Mouse (Mus musculus): ENCODE data around the gene Phtf2. TPM values are rescaled to one million over a fixed set of nuclear protein-coding genes. Genes with fewer than 3 reads are reported as not detected.

The Phtf2 gene
- total RNA-seq, 1 experiment from 2014 or later: 52.6 TPM

DNA sequence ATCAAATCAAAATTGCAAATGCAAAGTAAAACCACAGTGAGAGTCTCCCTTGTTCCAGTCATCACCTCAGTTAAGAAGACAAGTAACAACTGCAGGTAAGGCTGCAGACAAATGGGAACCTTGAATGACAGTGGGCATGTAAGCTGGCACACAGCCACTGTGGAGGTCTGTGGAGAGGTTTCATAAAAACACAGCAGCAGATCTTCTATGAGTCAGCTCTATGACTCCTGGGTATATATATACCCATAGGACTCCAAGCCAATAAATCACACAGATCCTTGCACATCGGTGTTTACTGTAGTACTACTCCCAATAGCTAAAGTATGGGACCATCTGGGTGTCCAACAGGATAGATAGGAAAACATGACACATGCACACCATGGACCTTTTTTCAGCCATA, 8.8 kb downstream of the Phtf2 start:
- no peak for ATAC-seq (ENCODE audit: extremely low read depth, insufficient number of reproducible peaks, low FRiP score, poor library complexity, severe bottlenecking)

DNA sequence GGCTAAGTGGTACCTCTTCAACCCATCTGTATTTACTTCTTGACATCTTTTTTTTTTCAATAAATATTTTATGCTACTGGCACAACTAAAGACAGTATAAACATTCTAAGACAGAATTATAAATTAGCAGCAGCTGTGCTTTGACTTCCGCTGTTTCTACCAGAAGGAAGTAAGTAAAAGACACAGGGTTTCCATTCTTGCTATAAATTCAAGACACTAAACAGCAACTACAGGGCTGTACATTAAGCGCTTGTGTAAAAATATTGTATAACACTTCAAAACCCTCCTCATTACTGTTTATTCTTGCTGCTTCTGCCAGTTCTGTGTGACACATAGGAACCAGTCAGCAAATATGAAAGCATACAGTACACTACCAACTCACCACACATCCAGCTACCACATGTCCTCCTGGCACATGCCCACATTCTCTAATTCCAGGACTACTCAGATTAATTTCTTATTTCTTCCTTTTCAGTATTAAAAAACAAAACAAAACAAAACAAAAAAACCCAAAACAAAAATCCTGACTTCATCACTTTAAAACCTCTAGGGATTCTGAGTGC, 16.6 kb downstream of the Phtf2 start:
- ATAC-seq (ENCODE audit: extremely low read depth, insufficient number of reproducible peaks, low FRiP score, poor library complexity, severe bottlenecking): no peak

DNA sequence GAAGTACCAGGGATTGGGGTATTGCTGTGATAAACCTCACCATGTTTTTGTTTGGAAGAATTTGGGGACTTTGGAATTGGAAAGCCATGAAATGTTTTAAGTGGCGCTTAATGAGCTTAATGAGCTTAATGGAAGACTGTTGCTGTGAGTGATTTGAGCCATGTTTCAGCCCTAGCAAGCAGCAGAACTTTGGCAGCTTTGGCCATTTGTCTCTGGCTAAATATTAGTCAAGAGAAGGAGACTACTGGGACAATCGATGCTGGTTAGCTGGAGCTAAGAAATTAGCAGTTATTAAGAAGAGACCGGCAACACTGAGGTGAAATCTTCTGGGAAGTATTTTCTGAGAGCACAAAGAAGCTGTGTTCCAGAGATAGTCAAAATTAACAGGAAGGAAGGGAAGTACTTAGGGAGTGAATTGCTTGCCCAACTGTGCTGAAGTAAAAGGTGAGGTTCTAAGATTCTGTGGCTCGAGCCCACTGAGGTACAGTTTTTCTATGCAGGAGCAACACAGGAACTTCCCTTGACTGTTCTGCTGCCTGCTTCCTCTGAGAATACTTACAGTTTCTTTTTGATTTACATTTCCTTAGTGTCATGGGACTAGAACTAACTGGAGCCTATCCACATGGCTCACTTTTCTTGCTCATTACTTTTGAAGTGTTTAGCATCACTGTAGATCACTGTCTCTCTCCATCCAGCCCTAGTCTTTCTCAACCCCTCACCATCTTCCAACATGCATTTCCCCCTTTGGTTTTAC, 17.5 kb downstream of the Phtf2 start:
- ATAC-seq (ENCODE audit: extremely low read depth, insufficient number of reproducible peaks, low FRiP score, poor library complexity, severe bottlenecking): peak; percentile 62

DNA sequence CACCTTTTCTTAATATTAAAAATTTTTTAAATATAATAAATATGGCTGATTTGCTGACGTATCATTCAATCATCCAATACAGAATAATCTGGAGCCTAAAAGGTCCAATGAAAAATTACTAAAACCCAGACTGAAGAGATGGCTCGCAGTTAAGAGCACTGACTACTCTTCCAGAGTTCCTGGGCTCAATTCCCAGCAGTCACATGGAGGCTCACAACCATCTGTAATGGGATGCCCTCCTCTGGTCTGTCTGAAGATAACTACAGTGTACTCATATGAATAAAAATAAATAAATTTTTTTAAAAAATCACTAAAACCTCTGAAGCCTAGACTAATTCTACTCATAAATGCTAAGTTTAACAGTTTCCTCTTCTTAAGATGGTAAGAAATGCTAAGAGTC, 20.0 kb downstream of the Phtf2 start:
- ATAC-seq (ENCODE audit: extremely low read depth, insufficient number of reproducible peaks, low FRiP score, poor library complexity, severe bottlenecking): no peak

DNA sequence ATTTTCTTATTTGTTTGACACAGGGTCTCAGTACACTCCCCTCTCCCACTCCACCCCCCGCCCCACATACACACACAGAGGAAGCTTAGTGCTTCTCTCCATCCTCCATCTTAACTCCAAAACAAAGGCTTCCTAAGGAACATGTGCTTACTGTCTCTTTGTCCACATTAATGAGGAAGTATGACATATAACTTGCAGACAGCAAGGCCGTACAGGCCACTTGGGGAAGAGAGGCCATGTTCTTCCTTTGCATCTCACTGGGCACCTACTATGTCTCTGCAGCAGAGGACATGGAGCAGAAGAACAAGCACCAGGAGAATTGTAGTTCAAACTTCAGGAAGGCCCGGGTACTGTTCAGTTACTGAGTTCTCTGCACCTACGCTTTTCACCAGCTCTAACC, 21.4 kb downstream of the Phtf2 start:
- ATAC-seq (ENCODE audit: extremely low read depth, insufficient number of reproducible peaks, low FRiP score, poor library complexity, severe bottlenecking): peak; percentile 23; the same call in 1 of the 2 replicates

DNA sequence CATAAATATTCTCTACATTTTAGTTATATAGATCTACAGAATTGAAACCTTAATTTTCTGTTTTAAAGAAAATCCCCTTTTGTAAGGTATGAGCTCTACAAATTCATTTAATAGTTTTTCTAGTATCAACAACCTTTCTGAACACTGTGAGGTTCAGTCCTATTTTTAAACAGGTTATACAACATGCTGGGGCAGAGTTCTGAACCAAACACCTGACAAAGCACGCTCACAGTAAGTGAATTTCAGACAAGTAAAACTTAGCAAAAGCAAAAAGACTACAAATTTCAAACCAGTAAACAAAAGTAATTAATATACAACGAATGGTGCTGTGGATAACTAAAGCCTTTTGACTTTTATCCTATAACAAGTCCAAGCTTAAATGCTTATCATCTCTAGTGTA, 23.5 kb downstream of the Phtf2 start:
- ATAC-seq (ENCODE audit: extremely low read depth, insufficient number of reproducible peaks, low FRiP score, poor library complexity, severe bottlenecking): no peak

DNA sequence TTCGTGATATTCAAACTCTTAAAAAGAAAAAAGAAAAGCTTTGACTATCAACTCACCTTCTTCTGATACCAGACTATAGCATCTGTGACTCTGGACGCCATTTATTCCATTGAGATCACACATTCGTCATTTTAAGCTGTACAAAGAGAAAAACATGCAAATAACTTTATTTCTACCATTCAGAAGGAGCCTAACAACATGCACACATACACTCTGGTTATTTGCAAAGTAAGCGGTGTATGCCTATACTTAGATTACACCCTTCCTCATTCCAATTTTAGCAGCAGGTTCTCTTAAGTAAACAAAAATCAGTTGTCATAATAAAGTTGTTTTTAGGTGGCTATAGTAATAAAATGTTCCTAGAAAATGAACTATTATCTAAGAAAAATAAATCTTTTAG, 26.9 kb downstream of the Phtf2 start:
- ATAC-seq (ENCODE audit: extremely low read depth, insufficient number of reproducible peaks, low FRiP score, poor library complexity, severe bottlenecking): peak; percentile 77; the same call in 1 of the 2 replicates

DNA sequence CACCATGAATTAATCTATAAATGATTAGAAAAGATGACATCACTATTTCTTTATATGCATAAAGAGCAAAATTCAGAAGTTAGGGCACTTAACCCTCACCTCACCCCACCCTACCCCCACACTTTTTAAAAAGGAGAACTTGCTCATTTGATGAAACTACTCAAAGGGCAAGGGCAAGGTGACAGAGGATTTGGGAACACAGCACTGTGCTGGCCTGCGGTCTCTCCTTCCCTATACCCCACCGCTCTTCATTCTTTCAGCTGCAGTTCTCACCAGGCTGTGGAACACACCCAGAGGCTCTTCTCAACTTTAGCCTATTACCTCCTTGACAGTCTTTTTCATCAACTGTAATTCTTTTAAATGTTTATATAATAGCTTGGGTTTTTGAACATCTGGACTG, 34.9 kb downstream of the Phtf2 start:
- no peak for ATAC-seq (ENCODE audit: extremely low read depth, insufficient number of reproducible peaks, low FRiP score, poor library complexity, severe bottlenecking)

DNA sequence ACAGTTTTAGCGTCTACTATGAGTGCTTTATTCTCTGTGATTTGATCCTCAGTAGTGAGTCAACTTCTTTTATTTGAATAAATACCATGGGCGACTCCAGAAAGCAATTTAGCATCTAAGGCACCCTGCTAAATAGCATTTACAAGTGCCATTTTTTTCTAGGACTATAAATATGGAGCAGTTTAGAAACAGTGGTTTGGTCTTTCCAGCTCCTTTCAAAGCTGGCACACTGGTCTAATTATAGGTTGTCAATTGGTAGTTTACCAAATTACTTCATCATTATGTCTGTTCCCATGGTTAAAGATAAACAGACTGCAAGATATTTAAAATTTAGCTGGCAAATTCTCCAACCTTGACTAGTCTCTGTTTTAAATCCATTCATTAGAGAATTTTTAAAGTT, 38.1 kb downstream of the Phtf2 start:
- no peak for ATAC-seq (ENCODE audit: extremely low read depth, insufficient number of reproducible peaks, low FRiP score, poor library complexity, severe bottlenecking)

DNA sequence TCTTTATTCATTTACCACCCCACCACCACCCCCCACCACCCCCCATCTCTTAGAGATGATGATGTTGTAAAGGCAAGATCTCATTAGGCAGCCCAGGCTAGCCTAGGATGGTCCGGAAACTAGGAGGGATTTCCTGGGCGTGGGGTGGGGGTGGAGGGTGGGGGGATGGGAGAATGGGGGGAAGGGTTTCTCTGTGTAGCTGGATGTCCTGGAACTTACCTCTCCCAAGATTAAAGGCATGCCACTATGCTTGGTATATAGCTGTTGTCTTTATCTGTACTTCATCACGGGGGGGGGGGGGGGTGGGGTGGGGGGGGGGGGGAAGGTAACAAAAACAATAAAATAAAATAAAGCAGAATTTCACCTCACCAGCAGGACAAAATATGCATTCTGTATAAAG, 38.5 kb downstream of the Phtf2 start:
- ATAC-seq (ENCODE audit: extremely low read depth, insufficient number of reproducible peaks, low FRiP score, poor library complexity, severe bottlenecking): no peak

DNA sequence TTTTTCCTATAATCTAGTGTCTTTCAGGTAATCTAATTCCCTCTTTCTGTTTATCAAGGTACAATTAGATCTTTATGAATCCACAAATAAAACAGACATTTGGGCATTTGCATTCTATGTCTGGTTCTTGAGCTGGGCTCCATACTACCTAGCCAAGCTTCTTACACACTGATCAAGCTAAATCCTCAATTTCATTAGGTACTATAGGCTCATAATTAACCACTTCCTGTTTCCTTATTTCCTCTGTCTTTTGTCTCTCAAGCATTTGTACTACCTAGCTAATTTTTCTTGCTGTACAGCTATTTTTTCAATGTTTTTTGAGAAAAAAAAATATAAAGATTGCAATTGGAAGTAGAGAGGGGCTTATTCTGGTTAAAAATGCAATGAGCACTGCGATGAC, 44.8 kb downstream of the Phtf2 start:
- no peak for ATAC-seq (ENCODE audit: extremely low read depth, insufficient number of reproducible peaks, low FRiP score, poor library complexity, severe bottlenecking)

DNA sequence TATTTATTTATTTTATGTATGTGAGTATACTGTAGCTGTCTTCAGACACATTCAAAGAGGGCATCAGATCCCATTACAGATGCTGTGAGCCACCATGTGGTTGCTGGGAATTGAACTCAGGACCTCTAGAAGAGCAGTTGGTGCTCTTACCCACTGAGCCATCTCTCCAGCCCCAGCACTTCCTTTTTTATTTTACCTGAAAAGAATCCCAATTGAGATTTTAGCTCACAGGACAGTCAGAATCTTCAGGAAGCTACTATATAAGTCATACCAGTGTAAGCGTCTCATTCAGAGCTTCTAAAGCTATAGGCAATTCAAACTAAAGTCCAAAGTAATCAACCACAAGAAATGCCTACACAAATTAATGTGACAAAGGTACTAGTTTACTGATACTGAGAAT, 47.5 kb downstream of the Phtf2 start:
- ATAC-seq (ENCODE audit: extremely low read depth, insufficient number of reproducible peaks, low FRiP score, poor library complexity, severe bottlenecking): no peak

DNA sequence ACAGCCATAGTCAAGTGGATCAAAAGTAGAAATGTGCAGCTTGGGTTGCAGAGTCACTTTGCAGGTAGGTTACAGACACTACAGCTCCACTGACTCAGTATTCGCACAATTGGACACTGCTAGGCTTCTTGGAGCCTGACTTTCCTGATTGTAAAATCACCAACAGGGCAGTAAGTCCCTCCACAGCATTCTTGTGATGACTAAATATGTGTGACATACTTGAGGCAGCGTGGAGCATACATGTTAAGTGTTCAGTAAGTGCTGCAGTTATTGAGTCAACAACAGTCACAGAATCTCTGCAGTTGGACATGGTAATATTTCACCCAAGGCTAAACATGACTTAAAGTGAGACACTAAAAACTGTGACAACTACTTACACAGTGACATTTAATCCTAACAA, 50.5 kb downstream of the Phtf2 start:
- no peak for ATAC-seq (ENCODE audit: extremely low read depth, insufficient number of reproducible peaks, low FRiP score, poor library complexity, severe bottlenecking)

DNA sequence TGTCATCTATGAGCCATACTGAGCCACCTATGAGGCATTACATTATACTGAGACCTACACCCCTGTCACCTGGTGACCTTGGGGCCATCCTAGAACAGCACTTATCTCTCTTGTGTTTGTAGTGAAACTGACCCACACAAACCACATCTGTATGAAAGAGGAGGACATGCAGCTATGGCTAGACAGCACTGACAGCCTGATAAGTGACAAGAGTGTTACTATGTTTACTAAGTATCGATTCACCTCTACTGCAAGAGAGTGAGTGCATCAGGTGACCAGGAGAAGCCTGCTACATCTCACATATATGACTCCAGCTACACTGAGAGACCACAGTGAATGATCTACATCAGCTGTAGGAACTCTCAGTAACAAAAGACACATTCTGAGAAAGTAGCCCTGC, 51.2 kb downstream of the Phtf2 start:
- ATAC-seq (ENCODE audit: extremely low read depth, insufficient number of reproducible peaks, low FRiP score, poor library complexity, severe bottlenecking): no peak

DNA sequence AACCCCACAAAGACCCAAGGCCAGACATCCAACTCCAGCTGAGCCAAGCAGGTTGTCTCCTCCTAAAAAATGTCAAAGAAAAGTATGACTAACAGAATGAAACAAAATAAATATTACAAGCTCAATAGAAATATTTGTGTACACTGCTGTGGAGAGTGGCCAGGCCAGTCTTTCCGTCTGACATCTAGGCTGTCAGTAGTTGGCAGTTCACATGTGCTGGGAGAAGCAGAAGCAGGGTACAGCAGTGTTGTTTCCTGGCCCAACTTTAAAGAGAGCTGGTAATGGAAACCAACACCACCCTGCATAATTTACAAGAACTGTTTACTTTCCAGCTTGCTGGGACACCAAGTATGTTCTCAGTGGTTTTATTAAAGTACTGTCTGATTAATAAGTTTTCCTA, 60.3 kb downstream of the Phtf2 start:
- no peak for ATAC-seq (ENCODE audit: extremely low read depth, insufficient number of reproducible peaks, low FRiP score, poor library complexity, severe bottlenecking)

DNA sequence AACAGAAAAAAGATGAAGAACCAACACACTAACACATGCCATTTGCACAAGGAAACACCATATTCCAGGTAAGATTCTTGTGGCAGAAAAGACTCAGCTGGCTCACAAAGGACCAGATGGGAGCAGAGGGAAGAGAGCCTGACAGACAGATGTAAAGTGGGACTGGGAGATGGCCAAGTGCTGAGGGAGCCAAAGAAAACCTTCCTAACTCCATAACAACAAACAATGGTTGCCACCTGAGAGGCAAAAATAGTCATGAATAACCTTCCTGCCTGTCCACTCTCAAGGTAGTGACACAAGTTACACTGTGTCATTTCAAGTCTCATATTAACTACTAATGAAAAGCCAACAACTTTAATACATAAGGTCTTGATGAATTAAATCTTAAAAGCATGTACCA, 60.8 kb downstream of the Phtf2 start:
- ATAC-seq (ENCODE audit: extremely low read depth, insufficient number of reproducible peaks, low FRiP score, poor library complexity, severe bottlenecking): no peak

DNA sequence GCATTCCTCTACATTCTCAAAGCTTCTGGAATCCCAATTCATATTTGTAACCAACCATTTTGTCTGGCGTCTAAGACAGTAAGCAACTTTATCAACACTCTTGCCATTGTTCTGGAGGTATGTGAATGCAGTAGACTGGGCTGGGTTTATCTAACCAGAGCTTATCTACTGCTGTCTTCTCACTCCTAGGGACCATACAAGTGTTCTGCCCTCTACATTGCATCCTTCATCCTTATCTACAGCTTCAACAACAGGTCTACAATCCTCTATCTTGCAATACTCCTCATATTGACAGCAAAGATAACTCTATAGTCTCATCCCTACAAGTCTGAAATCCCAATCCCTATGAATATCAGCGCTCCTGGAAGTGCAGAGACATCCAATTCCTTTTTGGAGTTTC, 66.8 kb downstream of the Phtf2 start:
- ATAC-seq (ENCODE audit: extremely low read depth, insufficient number of reproducible peaks, low FRiP score, poor library complexity, severe bottlenecking): no peak

DNA sequence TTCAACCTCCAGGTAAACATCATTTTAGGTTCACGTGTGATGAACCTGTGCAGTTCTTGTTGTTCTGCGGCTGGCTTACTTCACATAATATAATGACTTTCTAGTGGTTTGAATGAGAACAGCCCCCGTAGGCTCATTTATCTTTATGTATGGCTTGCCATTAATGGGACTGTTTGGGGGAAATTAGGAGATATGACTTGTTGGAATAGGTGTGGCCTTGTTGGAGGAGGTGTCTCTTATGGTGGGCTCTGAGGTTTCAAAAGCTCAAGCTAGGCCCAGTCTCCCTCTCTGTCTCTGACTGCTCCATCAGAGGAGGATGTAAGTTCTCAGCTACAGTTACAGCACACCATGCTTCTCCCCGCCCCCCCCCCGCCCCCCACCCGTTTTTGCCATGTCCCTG, 71.5 kb downstream of the Phtf2 start:
- ATAC-seq (ENCODE audit: extremely low read depth, insufficient number of reproducible peaks, low FRiP score, poor library complexity, severe bottlenecking): no peak

DNA sequence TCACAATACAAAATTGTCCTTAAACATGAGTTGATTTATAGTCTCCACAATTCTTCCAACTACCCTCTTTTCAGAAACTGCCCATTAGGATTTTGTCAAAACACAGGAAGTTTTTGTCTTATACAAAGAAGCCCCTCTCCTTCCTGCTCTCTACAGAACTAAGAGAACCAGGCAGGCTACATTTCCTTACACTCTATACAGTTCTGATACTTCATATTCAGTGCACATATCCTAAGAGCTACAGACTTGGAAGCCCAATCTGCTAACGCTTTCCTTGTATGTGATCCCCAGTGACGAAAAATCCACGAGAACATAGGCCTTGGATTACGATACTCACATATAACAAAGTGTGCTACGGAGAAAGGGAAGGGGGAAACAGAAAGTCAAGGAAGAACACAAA, 86.0 kb downstream of the Phtf2 start:
- ATAC-seq (ENCODE audit: extremely low read depth, insufficient number of reproducible peaks, low FRiP score, poor library complexity, severe bottlenecking): no peak

DNA sequence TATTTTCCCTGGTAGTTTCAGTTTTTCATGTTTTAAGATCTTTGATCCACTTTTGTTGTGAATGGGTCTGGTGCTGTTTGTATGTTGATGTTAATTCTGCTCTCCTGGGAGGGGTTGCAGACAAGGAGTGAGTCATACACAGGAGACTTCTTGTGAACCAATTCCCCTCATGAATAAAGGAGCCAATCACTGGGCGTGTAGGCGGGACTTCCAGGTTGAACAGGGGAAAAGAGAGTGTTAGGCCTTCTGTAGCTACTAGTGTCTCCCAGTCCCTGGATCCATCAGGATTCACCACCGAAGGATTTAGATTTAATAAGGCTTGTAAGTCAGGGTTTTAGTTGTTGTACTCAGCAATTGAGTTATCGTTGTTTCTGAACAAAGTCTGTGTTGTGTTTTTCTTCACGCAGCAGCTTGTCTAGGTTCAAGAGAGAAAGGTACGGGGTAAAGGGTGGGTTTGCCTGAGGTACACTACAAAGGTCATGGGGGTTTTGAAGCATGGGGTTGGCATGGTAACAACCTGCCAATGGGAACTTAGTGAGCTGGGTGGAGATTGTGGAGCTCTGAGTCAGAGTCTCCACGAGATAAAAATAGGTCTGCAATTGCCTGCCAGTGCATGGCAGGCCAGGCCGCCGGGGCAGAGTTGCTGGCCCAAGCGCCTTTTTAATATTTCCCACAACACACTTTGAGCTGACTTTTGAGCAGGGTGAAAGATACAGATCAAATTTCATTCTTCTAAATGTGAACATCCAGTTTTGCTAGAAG, 90.0 kb downstream of the Phtf2 start:
- no peak for ATAC-seq (ENCODE audit: extremely low read depth, insufficient number of reproducible peaks, low FRiP score, poor library complexity, severe bottlenecking)
